Mouse (Mus musculus): ENCODE results near the gene Gpr68. TPM values are rescaled to one million over a fixed set of nuclear protein-coding genes. Genes with fewer than 3 reads are reported as not detected.

The Gpr68 gene
- polyA plus RNA-seq, 1 experiment = 0.12 TPM

DNA sequence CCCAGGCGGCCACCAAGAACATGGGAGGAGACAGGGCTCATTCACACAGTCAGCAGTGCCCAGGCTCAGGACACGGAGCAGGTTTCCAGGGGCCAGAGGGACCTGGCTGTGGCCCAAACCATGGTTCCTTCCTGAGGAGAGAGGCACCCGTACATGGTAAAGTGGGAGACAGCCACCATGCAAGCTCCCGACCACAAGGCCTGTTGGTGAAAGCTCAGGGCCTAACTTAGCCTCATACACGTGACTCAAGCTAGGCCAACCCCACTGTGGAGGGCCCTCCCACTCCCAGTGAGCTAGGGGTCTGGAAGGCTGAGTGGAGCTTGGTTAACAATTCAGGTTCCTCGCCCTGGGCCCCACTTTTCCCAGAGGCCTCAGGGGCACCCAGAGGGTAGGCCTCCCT lies 30.1 kb downstream of the Gpr68 start:
- no peaks in the 10 kb centered on the region for H3K9me3 ChIP-seq
- H3K4me3 ChIP-seq (replicated peaks) = no peak overlapping the region
- H3K36me3 ChIP-seq (replicated peaks; ENCODE audit: low read length) = peaks cover 1% of the 10 kb centered on the region
- TF ChIP-seq GATA1 (IDR thresholded peaks at IDR 0.05; ENCODE audit: borderline replicate concordance, low read length) (no peak), FLI1 (IDR thresholded peaks at IDR 0.05; ENCODE audit: low read length) (no peak)
- peaks cover 11% of the 10 kb centered on the region for H3K27me3 ChIP-seq (replicated peaks)
- H3K4me1 ChIP-seq = peaks cover 18% of the 10 kb centered on the region

DNA sequence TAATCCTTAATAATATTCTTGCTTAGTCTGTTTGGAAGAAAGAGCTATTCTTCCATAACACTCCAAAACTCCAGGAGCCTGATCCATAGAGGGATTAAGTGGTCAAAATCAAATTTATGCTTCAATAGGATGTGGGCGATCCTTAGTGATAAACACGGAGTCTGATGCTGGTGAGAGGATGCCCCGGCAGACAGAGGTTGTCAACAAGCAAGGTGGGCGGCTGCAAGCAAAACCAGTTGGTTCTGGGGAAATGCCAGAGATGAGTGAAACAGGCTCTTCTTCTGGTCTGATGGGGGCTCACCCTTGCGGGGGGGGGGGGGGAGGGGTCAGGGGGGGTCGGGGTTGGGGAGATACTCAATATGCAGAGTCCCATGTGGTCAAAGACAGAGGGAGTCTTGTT lies 32.0 kb downstream of the Gpr68 start:
- Histone ChIP-seq H3K27me3 (replicated peaks) (peaks cover 19% of the 10 kb centered on the region), H3K36me3 (replicated peaks; ENCODE audit: low read length) (peaks cover 12% of the 10 kb centered on the region), H3K4me1 (peaks cover 13% of the 10 kb centered on the region), H3K9me3 (no peaks in the 10 kb centered on the region), H3K4me3 (replicated peaks) (no peak overlapping the region)
- no peak for TF ChIP-seq FLI1 (IDR thresholded peaks at IDR 0.05; ENCODE audit: low read length)
- TF ChIP-seq GATA1 (IDR thresholded peaks at IDR 0.05; ENCODE audit: borderline replicate concordance, low read length) = no peak

DNA sequence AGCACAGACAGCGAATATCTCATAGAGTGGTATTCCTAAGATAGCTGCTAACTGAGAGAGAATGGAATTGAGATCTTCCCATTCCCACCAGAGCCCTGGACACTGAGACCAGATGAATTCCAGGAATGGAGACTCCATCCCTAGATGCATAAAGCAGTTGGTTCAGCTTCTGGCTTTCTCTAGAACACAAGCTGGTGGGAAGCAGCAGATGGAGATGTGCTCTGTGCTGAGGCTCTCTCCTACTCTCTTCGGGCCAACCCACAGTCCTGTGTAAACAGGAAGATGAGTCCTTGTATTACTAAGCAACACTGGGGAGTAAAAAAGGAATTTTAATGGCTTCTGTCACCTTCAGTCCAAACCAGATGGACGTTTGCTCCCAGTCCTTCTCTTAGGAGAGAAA lies 32.4 kb downstream of the Gpr68 start:
- peaks cover 17% of the 10 kb centered on the region for H3K27me3 ChIP-seq (replicated peaks)
- peaks cover 12% of the 10 kb centered on the region for H3K36me3 ChIP-seq (replicated peaks; ENCODE audit: low read length)
- H3K4me3 ChIP-seq (replicated peaks) = no peak overlapping the region
- H3K9me3 ChIP-seq = no peaks in the 10 kb centered on the region
- H3K4me1 ChIP-seq = peaks cover 13% of the 10 kb centered on the region
- TF ChIP-seq GATA1 (IDR thresholded peaks at IDR 0.05; ENCODE audit: borderline replicate concordance, low read length) = no peak
- no peak for TF ChIP-seq FLI1 (IDR thresholded peaks at IDR 0.05; ENCODE audit: low read length)

DNA sequence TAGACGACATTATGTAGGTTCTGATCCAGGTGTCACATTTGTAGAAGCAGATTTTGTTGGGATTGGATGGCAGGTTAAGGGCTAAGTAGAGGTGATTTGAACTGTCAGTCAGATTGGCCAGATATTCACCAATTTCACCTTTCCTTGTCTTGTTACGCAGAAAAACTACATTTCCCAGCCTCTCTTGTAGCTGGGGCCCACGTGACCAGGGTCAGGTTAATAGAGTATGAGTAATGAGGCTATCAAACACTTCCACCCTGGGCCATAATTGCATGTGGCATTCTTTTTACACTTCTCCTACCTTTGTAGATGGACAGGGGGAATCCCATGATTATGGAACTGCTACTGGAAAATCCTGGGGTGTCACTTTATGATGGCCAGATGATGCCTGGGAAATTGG lies 34.4 kb downstream of the Gpr68 start:
- H3K27me3 ChIP-seq (replicated peaks) = peaks cover 17% of the 10 kb centered on the region
- TF ChIP-seq FLI1 (IDR thresholded peaks at IDR 0.05; ENCODE audit: low read length) = no peak
- TF ChIP-seq GATA1 (IDR thresholded peaks at IDR 0.05; ENCODE audit: borderline replicate concordance, low read length) = no peak
- H3K9me3 ChIP-seq = peaks cover 12% of the 10 kb centered on the region
- H3K36me3 ChIP-seq (replicated peaks; ENCODE audit: low read length) = peaks cover 28% of the 10 kb centered on the region
- peaks cover 11% of the 10 kb centered on the region for H3K4me1 ChIP-seq
- H3K4me3 ChIP-seq (replicated peaks) = no peak overlapping the region

DNA sequence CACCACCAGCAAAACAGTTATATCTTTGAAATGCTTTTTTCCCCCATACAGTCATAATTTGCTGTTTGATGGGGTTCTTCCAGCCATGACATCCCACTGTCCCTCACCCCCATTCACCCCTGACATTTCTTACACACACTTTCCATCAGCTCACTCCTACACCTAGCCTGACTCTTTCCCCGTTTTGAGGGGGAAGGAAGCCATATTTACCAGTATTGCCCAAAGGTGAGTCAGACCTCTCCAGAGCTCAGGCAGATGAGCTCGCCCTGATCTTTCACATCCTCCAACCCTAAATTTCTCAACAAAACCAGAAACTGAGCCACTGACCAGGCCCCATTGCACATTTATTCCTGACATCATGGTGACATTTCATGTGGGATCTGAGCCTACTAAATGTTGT lies 36.2 kb downstream of the Gpr68 start:
- Histone ChIP-seq H3K9me3 (peaks cover 12% of the 10 kb centered on the region), H3K4me1 (no peaks in the 10 kb centered on the region; the same call in 1 of the 2 replicates), H3K4me3 (replicated peaks) (no peak overlapping the region), H3K36me3 (replicated peaks; ENCODE audit: low read length) (peaks cover 41% of the 10 kb centered on the region), H3K27me3 (replicated peaks) (peaks cover 18% of the 10 kb centered on the region)
- no peak for TF ChIP-seq GATA1 (IDR thresholded peaks at IDR 0.05; ENCODE audit: borderline replicate concordance, low read length)
- TF ChIP-seq FLI1 (IDR thresholded peaks at IDR 0.05; ENCODE audit: low read length) = no peak

DNA sequence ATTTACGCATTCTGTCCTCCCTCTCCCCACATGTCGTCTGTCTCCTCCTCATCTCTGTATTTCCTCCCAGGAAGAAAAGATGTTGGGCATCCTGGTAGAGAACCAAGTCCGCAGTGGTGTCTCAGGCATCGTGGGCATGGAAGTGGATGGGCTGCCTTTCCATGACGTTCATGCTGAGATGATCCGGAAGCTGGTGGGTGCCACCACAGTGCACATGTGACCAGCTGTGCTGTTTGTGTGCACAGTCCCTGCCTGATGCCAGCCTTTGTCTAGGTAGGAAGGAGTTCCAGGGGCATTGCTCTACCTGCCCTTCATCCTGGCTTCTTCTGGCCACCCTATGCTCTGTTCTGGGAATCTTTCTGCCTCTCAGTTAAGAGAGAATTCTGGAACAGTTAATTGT lies 36.8 kb downstream of the Gpr68 start:
- no peak overlapping the region for H3K4me3 ChIP-seq (replicated peaks)
- peaks cover 12% of the 10 kb centered on the region for H3K9me3 ChIP-seq
- H3K27me3 ChIP-seq (replicated peaks) = peaks cover 18% of the 10 kb centered on the region
- TF ChIP-seq FLI1 (IDR thresholded peaks at IDR 0.05; ENCODE audit: low read length) (no peak), GATA1 (IDR thresholded peaks at IDR 0.05; ENCODE audit: borderline replicate concordance, low read length) (no peak)
- H3K4me1 ChIP-seq = no peaks in the 10 kb centered on the region; the same call in 1 of the 2 replicates
- H3K36me3 ChIP-seq (replicated peaks; ENCODE audit: low read length) = peaks cover 44% of the 10 kb centered on the region

DNA sequence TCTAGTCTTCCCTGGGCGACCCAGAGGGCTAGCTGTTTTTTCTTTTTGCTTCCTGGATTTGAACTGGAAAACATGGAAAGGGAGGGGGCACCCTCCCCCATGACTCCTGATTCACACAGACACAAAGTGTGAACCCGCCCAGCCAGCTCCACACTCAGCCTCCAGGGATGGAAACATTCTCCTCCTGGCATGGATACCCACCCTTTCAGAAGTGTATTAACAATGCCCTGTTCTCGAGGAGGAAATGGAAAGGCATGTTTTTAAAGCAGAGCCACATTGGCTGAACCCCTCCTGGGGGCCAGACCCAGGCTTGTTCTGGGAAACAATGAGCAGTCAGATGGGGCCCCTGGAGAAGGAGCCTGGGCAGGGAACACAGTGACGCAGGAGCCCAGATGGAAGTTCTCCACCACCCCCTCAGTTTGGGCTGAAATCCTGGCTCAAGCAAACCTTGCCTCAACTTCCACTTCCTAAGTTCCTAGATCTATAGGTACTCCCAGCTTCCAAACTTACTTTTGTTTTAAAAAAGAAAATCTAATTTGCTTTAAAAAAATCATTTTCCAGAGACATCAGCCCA lies 39.9 kb downstream of the Gpr68 start:
- no peaks in the 10 kb centered on the region; the same call in 1 of the 2 replicates for H3K4me1 ChIP-seq
- TF ChIP-seq FLI1 (IDR thresholded peaks at IDR 0.05; ENCODE audit: low read length) (no peak), GATA1 (IDR thresholded peaks at IDR 0.05; ENCODE audit: borderline replicate concordance, low read length) (no peak)
- no peak overlapping the region for H3K4me3 ChIP-seq (replicated peaks)
- peaks cover 15% of the 10 kb centered on the region for H3K27me3 ChIP-seq (replicated peaks)
- H3K9me3 ChIP-seq = peaks cover 12% of the 10 kb centered on the region
- peaks cover 44% of the 10 kb centered on the region for H3K36me3 ChIP-seq (replicated peaks; ENCODE audit: low read length)

DNA sequence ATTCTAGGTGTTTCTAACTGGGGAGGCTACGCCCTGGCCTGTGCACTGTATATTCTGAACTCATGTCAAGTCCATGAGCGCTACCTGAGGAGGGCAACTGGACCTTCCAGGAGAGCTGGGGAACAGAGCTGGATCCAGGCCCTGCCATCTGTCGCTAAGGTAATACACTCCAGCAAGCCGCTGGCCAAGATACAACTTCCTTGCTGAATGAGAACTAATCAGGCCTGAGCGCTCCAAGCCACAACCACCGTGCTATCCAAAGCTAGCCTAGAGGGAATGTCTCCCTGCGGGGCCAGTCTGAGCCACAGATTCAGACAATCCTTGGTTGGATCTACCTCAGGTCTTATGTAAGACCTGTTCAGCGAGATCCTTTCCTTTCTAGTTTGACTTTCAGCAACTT lies 40.9 kb downstream of the Gpr68 start:
- peaks cover 41% of the 10 kb centered on the region for H3K36me3 ChIP-seq (replicated peaks; ENCODE audit: low read length)
- no peak for TF ChIP-seq FLI1 (IDR thresholded peaks at IDR 0.05; ENCODE audit: low read length)
- TF ChIP-seq GATA1 (IDR thresholded peaks at IDR 0.05; ENCODE audit: borderline replicate concordance, low read length) = no peak
- peaks cover 8% of the 10 kb centered on the region for H3K4me1 ChIP-seq
- peaks cover 12% of the 10 kb centered on the region for H3K9me3 ChIP-seq
- peaks cover 13% of the 10 kb centered on the region for H3K27me3 ChIP-seq (replicated peaks)
- H3K4me3 ChIP-seq (replicated peaks) = no peak overlapping the region

DNA sequence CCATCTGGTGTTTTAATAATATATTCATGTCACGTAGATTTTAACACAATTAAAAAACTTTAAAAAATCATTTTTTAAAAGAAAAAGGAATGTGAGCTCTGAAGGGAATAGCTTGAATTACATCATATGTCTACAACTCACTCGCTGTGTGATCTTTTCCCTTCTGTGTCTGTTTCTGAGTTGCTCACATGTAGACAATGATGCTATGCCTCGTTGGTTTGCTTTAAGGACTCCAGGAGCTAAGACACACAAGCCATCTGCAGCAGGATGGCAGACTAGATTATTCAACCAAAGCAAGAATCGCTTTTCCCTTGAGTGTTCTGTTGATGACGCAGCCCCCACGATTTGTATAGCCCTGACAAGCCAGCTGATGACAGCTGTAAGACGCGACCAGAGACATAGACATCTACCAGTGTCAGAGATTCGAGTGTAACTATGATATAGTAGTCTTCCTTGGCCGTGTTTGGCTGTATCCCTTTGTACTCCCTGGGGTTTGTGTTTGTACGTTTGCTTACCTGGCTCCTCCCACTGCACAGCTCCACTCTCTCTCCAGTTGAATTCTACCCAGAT lies 42.4 kb downstream of the Gpr68 start:
- Histone ChIP-seq H3K4me3 (replicated peaks) (no peak overlapping the region), H3K9me3 (peaks cover 12% of the 10 kb centered on the region), H3K27me3 (replicated peaks) (peaks cover 6% of the 10 kb centered on the region), H3K4me1 (peaks cover 8% of the 10 kb centered on the region), H3K36me3 (replicated peaks; ENCODE audit: low read length) (peaks cover 33% of the 10 kb centered on the region)
- TF ChIP-seq FLI1 (IDR thresholded peaks at IDR 0.05; ENCODE audit: low read length) (no peak), GATA1 (IDR thresholded peaks at IDR 0.05; ENCODE audit: borderline replicate concordance, low read length) (no peak)

DNA sequence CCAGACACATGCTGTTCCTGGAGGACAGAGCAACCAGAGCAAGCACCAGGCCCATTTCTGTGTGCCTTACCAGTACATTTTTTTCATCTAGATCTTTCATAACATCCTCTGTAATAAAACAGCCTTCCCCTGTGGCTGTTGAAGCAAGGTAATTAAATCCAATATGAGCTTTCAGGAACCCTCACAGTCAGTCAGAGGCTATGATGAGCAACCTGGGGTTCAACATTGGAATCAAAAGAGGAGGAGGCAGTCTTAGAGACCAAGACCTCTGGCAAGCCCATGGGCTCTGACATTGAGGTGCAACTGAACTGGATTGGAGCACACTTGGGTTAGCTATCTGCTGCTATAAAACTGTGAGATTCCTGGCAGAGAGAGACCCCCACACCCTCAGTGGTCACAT lies 42.9 kb downstream of the Gpr68 start:
- Histone ChIP-seq H3K4me1 (peaks cover 8% of the 10 kb centered on the region), H3K36me3 (replicated peaks; ENCODE audit: low read length) (peaks cover 34% of the 10 kb centered on the region), H3K27me3 (replicated peaks) (peaks cover 6% of the 10 kb centered on the region), H3K9me3 (peaks cover 10% of the 10 kb centered on the region), H3K4me3 (replicated peaks) (no peak overlapping the region)
- no peak for TF ChIP-seq GATA1 (IDR thresholded peaks at IDR 0.05; ENCODE audit: borderline replicate concordance, low read length)
- no peak for TF ChIP-seq FLI1 (IDR thresholded peaks at IDR 0.05; ENCODE audit: low read length)

All from megakaryocyte, embryonic 14.5 days (primary cell).